Mouse (Mus musculus) kidney, adult 2 months (tissue): ENCODE data around the gene Kcnk4.

Experiments
- CTCF ChIP-seq: fragments of 200-500 bp; conservative IDR thresholded peaks from 2 replicates; pipeline ENCODE4 v1.5.1; 2011; ENCODE audit warnings: low read depth, mild to moderate bottlenecking, control low read depth, low read length, moderate library complexity, mixed read lengths; ENCODE audit not compliant: insufficient read depth, insufficient read length
- POLR2A ChIP-seq: fragments of 200-500 bp; IDR thresholded peaks from one replicate; pipeline ENCODE4 v1.6.1; 2011; ENCODE audit warnings: low read depth, low read length, control low read depth

DNA sequence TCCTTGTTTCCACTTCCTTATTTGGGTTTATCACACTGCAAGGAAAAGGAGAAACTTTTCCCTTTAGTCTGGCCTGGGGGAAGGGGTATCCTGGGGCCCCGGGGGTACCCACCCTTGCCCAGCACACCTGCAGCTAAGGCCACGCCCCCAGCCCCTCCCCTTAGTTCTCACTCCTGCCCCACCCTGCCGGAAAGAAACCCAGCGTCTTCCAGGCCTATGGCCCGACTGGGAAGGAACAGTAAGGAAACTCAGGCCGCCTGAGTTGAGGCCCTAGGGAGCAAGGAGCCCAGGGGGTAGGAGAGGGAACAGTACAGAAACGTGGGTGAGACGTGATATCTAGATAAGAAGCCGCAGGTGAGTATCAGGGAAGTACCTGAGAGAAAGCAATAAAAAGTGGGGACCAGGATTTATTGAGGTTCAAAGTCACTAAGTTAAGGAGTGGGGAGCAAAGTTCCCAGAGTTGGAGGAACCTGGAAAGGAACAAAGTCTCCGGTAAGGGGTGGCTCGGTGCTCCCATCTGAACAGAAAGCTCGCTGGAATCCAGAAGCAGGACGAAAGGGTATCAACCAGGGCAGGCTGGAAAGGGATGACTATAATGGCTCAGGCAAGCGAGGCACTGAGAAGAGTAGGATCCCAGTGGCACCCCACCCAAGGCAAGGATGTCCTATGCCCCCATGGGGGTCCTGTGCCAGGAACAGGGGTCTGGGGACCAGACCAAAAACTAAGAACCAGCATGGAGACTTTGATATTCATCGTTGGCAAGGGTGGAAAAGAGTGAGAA lies 34.4 kb upstream of the Kcnk4 start:
- no peak for TF ChIP-seq CTCF
- no peak for TF ChIP-seq POLR2A
